Mouse (Mus musculus) forelimb bud, embryonic 11.5 days (tissue): ENCODE data around the gene Pik3r1.

Experiments
- DNase-seq: peaks from one replicate; pipeline ENCODE4 v3.0.0-alpha.2; 2012; ENCODE audit warnings: low read depth, low spot score

Pik3r1 gene

GRCm38 (mm10) chr13:101739732-101740381 is 28.2 kb downstream of the Pik3r1 start:
- no peak for DNase-seq

DNA sequence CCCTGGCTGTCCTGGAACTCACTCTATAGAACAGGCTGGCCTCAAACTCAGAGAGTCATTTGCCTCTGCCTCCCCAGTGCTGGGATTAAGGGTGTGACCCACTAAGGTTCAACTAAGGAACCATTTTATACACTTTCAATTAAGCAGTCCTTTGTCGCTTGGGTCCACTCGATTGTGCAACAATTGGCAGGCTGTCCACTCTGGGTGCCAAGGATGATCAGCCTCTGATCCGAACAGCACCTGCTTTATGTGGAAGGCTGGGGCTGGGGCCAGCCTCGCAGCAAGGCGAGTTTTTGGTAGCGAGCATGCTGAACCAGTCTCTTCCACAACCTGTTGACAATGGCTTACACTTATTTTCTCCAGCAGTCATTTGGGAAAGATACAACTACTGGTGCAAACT is 29.2 kb downstream of the Pik3r1 start:
- no peak for DNase-seq

- no peak for DNase-seq
Observed at GRCm38 (mm10) chr13:101736521-101737387, 31.3 kb downstream of the Pik3r1 start.

DNA sequence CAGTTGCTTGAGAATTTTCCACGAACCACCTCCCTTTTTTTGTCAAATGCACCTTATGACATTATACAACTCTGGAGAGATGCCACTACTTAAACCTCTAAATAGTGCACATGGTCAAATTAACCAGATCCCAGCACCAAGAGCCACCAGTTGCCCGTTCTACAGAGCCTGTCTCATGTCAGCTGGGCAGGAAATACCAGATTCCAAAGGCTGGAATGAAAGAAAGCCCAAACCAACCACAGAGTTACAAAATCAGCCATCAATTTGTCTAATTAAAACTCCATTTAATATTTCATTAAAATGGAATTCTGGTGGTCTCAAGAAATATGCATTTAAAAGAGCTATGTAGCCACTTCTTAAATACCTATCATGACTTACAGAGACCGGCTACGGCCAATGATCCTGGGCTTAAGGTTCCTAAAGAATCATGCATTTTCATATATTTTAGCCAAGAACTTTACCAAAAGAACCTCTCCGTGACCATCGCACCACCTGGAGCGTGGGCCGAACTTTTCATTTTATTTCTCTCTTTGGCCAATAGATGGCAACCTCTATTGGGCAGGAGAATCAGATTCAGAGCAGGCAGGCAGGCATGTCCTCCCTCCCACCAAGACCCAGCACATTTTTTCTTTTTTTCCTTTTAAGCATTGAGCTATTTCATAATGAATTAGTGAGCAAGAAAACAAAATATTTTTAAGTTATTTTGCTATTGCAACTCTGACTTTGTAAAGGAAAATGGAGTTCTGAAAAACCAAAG is 32.5 kb downstream of the Pik3r1 start:
- DNase-seq: no peak

DNA sequence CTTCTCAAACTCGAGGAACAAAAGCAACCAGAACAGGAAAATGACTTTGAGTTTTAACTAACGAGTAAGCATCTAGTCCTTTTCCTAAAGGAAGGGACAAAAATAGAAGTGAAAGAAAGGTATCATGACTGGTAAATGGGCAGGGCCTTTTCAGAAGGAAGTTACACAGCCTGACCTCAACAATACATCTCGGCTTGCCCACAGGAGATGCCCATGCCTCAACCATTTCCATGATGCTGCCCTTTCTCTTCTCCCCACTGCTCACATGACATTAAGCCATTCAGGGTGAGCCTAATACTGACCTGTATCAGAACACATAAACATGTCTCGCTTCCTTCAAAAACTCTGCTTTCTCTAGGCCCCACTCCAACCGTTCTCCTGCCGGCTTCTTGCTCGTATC is 33.8 kb downstream of the Pik3r1 start:
- DNase-seq: no peak

DNA sequence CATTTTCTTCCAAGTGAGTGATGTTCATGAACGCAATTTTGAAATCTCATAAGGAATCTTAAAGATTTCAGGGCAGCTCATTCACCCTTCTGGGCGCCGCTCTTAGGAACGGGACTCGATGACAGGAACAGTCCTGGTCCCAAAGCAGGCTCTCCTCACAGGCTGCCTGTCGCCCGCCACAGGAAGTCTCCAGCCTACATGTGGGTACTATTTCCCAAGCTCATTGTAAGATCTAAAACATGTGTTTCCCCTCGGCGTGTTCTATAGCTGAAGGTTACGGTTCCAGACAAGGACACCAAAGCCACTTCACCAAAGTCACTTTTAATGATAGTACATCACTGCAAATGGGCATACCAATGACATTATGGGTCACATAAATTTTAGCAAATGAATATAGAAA is 35.3 kb downstream of the Pik3r1 start:
- peak; percentile 20 for DNase-seq

- no peak for DNase-seq
Observed at GRCm38 (mm10) chr13:101731777-101732176, 36.2 kb downstream of the Pik3r1 start.

DNA sequence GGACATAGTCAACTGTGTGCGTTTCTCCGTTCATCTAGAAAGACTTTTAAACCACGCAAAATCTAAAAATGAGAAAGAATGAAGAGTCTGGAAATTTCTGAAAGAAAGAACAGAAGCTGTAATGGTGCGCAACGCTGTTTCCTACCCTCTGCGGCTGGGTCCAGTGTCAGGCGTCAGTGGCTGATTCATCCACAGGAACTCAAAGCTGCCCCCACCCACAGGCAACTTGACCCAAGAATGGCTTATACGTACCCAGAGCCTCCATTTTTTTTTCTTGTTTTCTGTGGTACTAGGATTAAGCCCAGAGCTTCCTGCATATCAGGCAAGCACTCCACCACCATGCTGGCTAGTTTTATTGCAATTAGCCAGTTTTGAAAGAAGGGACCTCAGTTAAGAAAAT is 37.7 kb downstream of the Pik3r1 start:
- DNase-seq: no peak

- DNase-seq: no peak
Observed at GRCm38 (mm10) chr13:101729248-101730055, 38.6 kb downstream of the Pik3r1 start.

- peak; percentile 35 for DNase-seq
Observed at GRCm38 (mm10) chr13:101728816-101729215, 39.2 kb downstream of the Pik3r1 start.

DNA sequence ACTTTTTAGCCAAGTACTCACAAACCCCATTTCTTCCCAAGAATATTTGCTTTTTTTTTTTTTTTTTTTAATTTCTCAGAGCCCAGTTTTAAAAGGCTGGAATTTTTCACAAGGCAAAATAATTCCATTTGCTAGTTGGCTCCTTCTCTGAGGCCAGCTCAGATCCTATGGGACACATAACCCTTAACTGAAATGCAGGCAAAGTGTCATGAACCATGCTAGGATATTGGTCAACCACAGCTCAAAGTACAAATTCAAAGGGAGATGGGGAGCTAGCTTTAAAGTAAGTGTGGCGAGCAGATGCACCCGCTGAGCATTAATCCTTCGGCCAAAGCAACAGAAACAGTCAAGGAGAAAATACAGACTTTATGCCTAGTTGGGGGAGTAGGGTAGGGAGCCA is 39.7 kb downstream of the Pik3r1 start:
- DNase-seq: no peak

- peak; percentile 60 for DNase-seq
Observed at GRCm38 (mm10) chr13:101727837-101728236, 40.2 kb downstream of the Pik3r1 start.

DNA sequence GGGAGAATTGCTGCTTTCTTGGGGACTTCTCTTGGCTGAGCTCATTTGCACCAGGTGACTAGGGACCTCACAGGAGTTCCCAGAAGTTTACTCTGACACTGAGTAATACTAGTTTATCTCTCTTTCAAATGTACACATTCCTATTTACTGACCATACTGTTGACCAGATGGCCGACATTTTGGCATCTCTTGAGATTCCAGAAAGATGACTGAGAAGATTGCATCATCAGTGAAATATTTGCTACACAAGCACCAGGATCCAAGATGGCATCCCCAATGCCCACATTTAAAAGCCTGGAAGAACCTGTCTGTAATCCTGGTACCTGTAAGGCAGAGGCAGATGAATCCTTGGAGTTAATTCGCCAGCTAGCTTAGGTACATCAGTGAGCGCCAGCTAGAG is 41.1 kb downstream of the Pik3r1 start:
- DNase-seq: no peak

DNA sequence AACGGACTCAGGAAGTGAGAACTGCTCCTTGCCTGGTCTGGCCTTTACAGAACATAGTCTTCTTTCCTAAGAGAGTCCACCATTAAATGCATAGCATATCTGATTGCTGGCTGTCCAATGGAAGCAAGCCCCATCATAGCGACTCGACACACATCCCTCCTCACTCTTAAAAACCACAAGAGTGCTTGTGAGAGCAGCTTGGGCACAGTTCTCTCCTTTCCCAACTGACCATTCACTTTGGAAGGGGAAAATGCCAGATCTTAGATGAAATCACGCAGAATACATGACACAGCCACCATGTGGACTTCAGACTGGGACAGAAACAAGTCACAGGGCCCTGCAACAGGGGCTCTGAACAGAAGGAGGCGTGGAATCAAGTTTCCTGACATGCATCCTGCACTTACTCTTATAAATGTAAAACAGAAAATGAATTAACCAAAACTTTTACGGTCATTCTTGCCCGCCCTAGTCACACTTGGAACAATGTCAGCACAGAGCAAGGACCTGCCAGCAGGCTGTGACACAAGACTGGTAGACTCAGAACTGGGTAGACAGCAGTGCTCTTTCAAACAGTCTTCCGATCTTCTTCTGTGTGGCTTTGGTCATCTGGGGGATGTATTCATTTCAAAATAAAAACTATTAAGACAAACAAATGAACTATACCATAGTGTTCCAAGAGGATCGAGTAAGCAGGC is 46.0 kb downstream of the Pik3r1 start:
- no peak for DNase-seq

DNA sequence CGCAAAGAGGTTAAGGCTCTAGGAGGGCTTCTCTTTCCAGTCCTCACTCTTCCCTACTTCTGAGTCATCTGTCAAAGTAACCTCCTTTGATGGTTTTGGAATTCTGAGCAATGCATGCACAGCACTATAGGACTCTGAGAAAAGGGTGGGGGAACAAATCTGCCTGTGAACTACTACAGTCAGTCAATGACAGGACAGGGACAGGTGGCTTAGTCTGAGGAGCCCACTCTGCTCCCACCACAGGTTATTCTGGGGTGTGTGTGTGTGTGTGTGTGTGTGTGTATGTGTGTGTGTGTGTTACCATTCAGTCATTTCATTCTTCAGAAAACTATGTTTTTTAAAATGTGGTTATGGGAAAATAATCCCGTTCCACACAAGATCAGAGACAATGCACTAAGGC is 46.9 kb downstream of the Pik3r1 start:
- DNase-seq: no peak

DNA sequence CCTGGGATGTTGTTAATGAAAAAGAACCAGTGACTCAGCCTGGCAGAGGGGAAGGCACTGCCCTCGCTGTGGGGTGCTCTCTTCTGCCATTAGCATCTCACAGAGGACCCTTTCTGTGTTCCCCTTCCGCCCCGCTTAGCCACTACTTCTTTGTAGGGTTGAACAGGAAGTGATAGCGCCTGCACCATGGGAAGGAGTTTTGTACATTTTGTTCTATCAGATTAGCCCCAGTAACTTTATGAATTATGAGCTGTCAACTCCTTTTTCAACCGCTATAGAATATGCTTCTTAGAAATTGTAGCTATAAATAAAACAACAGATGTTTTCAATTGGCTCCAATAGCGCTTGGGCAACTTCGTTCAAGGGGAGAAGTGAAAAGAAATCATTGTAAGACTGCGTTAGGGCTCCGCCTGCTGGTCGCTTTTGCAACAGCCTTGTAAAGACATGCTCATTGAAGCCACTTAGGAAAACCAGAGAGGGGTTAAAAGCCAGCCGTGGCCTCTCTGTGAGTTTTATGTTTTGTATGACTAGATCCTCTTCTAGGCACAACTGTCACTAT is 48.6 kb downstream of the Pik3r1 start:
- peak; percentile 93 for DNase-seq

- no peak for DNase-seq
Observed at GRCm38 (mm10) chr13:101718744-101719143, 49.3 kb downstream of the Pik3r1 start.

DNA sequence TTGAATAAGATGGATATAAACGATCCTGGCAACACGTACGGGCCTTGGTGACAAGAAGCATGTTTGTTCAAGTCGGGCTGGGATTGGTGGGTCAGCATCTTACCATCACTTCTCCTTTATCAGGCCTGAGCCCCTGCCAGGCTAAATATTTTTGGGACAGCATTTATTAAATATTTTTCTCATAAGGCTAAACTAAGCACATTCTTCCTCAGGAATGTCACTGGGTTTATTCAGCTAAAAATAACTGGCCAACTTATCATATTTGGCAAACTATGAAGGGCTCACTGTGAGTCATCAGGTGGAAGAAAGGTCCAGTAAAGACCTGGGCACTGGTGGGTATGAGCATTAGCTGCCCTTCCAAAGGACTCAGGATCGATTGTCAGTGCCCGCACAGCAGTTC is 50.2 kb downstream of the Pik3r1 start:
- no peak for DNase-seq

- DNase-seq: no peak
Observed at GRCm38 (mm10) chr13:101713429-101714088, 54.5 kb downstream of the Pik3r1 start.
